Mouse (Mus musculus) c-Kit-positive CD71-positive TER-119-negative erythroid progenitor cells, embryonic 14.5 days (primary cell): ENCODE measurements around the gene Id1.
A peak's percentile ranks its signal among the peaks of the same experiment; 100 is the strongest.

ENCODE experiments used
- DNase-seq: peaks from one replicate; pipeline ENCODE4 v3.0.0-alpha.2; 2013; ENCODE audit warnings: low read depth

Id1 gene

GRCm38 (mm10) chr2:152724332-152724723 lies 11.7 kb upstream of the Id1 start:
- no peak for DNase-seq

- DNase-seq: no peak
Observed at GRCm38 (mm10) chr2:152725178-152725750, 10.8 kb upstream of the Id1 start.

GRCm38 (mm10) chr2:152726213-152726612 lies 9.8 kb upstream of the Id1 start:
- DNase-seq: no peak

GRCm38 (mm10) chr2:152726751-152727335 lies 9.2 kb upstream of the Id1 start:
- DNase-seq: no peak

- no peak for DNase-seq
Observed at GRCm38 (mm10) chr2:152727795-152728510, 8.1 kb upstream of the Id1 start.

GRCm38 (mm10) chr2:152728594-152728993 lies 7.5 kb upstream of the Id1 start:
- no peak for DNase-seq

- DNase-seq: no peak
Observed at GRCm38 (mm10) chr2:152729013-152729635, 6.9 kb upstream of the Id1 start.

- DNase-seq: no peak
Observed at GRCm38 (mm10) chr2:152729636-152730020, 6.4 kb upstream of the Id1 start.

GRCm38 (mm10) chr2:152733201-152733600 lies 2.9 kb upstream of the Id1 start:
- DNase-seq: no peak

GRCm38 (mm10) chr2:152734501-152734900 lies 1.6 kb upstream of the Id1 start:
- DNase-seq: no peak

GRCm38 (mm10) chr2:152734984-152735383 lies 1.1 kb upstream of the Id1 start:
- DNase-seq: no peak

GRCm38 (mm10) chr2:152736748-152737147 lies 697 bp downstream of the Id1 start:
- DNase-seq: no peak

- DNase-seq: no peak
Observed at GRCm38 (mm10) chr2:152737306-152738221, 1.5 kb downstream of the Id1 start.

GRCm38 (mm10) chr2:152738341-152738740 lies 2.3 kb downstream of the Id1 start:
- no peak for DNase-seq

- DNase-seq: no peak
Observed at GRCm38 (mm10) chr2:152739031-152739841, 3.2 kb downstream of the Id1 start.

GRCm38 (mm10) chr2:152739842-152740260 lies 3.8 kb downstream of the Id1 start:
- DNase-seq: peak; percentile 72

- DNase-seq: no peak
Observed at GRCm38 (mm10) chr2:152740490-152740889, 4.4 kb downstream of the Id1 start.

GRCm38 (mm10) chr2:152741153-152742041 lies 5.3 kb downstream of the Id1 start:
- no peak for DNase-seq

- DNase-seq: no peak
Observed at GRCm38 (mm10) chr2:152742435-152742834, 6.4 kb downstream of the Id1 start.
